Mouse (Mus musculus): Measurements from ENCODE around the gene Slc28a2. TPM values are rescaled to one million over a fixed set of nuclear protein-coding genes. Genes with fewer than 3 reads are reported as not detected.
A peak's percentile ranks its signal among the peaks of the same experiment; 100 is the strongest.
"Not testable (repeated sequence)": the region's sequence is repeated elsewhere in the genome, so short reads cannot be mapped to it uniquely, and the experiment has no call there.

Slc28a2 gene
- polyA plus RNA-seq, 1 experiment from 2014 or later: not detected

- no peaks in the 10 kb centered on the region for H3K36me3 ChIP-seq
- ATAC-seq (replicated peaks): no peak
- no peaks in the 10 kb centered on the region for H3K9me3 ChIP-seq
- WGBS: 95% methylated on average over 2 of the region's 2 CpGs
- H3K4me2 ChIP-seq (replicated peaks): no peak overlapping the region
- no peaks in the 10 kb centered on the region for H3K27me3 ChIP-seq
- no peak overlapping the region for H3K27ac ChIP-seq (replicated peaks)
- H3K9ac ChIP-seq (replicated peaks): no peak overlapping the region
- H3K4me3 ChIP-seq: no peak overlapping the region
- no peaks in the 10 kb centered on the region for H3K4me1 ChIP-seq
These were observed 18.7 kb upstream of the Slc28a2 start for GRCm38 (mm10) chr2:122407607-122408006.

- H3K4me2 ChIP-seq (replicated peaks): no peak overlapping the region
- no peaks in the 10 kb centered on the region for H3K36me3 ChIP-seq
- H3K4me1 ChIP-seq: no peaks in the 10 kb centered on the region
- H3K9me3 ChIP-seq: no peaks in the 10 kb centered on the region
- 82% methylated on average over 7 of the region's 7 CpGs for WGBS
- no peak overlapping the region for H3K4me3 ChIP-seq
- H3K9ac ChIP-seq (replicated peaks): no peak overlapping the region
- no peaks in the 10 kb centered on the region for H3K27me3 ChIP-seq
- H3K27ac ChIP-seq (replicated peaks): no peak overlapping the region
- no peak for ATAC-seq (replicated peaks)
These were observed 17.3 kb upstream of the Slc28a2 start for GRCm38 (mm10) chr2:122408928-122409327.

- not testable (repeated sequence) for H3K27ac ChIP-seq (replicated peaks)
These were observed 368 bp downstream of the Slc28a2 start for GRCm38 (mm10) chr2:122426645-122427044.

GRCm38 (mm10) chr2:122438706-122439482 is 12.6 kb downstream of the Slc28a2 start:
- H3K4me1 ChIP-seq, H3K36me3 ChIP-seq: not testable (repeated sequence)
- 92% methylated on average over 5 of the region's 5 CpGs for WGBS

More at GRCm38 (mm10) chr2:122426645-122427044, 368 bp downstream of the Slc28a2 start:
- not testable (repeated sequence) for ATAC-seq (replicated peaks); H3K4me2 ChIP-seq (replicated peaks); H3K4me1 ChIP-seq; H3K9ac ChIP-seq (replicated peaks); H3K9me3 ChIP-seq; H3K27me3 ChIP-seq; H3K36me3 ChIP-seq; H3K4me3 ChIP-seq
- 86% methylated on average over 2 of the region's 2 CpGs for WGBS

GRCm38 (mm10) chr2:122440521-122440920 is 14.2 kb downstream of the Slc28a2 start:
- not testable (repeated sequence) for H3K27me3 ChIP-seq; H3K36me3 ChIP-seq; H3K4me1 ChIP-seq; H3K4me2 ChIP-seq (replicated peaks); H3K4me3 ChIP-seq; H3K9ac ChIP-seq (replicated peaks); H3K9me3 ChIP-seq; ATAC-seq (replicated peaks); H3K27ac ChIP-seq (replicated peaks)
- 62% methylated on average over 3 of the region's 3 CpGs for WGBS

More at GRCm38 (mm10) chr2:122438706-122439482, 12.6 kb downstream of the Slc28a2 start:
- H3K27ac ChIP-seq (replicated peaks); H3K4me2 ChIP-seq (replicated peaks); H3K4me3 ChIP-seq; H3K9ac ChIP-seq (replicated peaks); ATAC-seq (replicated peaks); H3K27me3 ChIP-seq; H3K9me3 ChIP-seq: not testable (repeated sequence)

GRCm38 (mm10) chr2:122441000-122441933 is 15.0 kb downstream of the Slc28a2 start:
- Histone ChIP-seq H3K9ac (replicated peaks) (no peak overlapping the region), H3K27me3 (no peaks in the 10 kb centered on the region), H3K9me3 (no peaks in the 10 kb centered on the region), H3K4me2 (replicated peaks) (no peak overlapping the region), H3K36me3 (no peaks in the 10 kb centered on the region), H3K4me3 (no peak overlapping the region), H3K4me1 (no peaks in the 10 kb centered on the region), H3K27ac (replicated peaks) (no peak overlapping the region)
- WGBS: 86% methylated on average over 7 of the region's 7 CpGs
- ATAC-seq (replicated peaks): no peak

GRCm38 (mm10) chr2:122450351-122450750 is 24.1 kb downstream of the Slc28a2 start:
- Histone ChIP-seq H3K27ac (replicated peaks) (no peak overlapping the region), H3K9ac (replicated peaks) (no peak overlapping the region), H3K4me1 (no peaks in the 10 kb centered on the region), H3K4me3 (no peak overlapping the region), H3K4me2 (replicated peaks) (no peak overlapping the region), H3K27me3 (no peaks in the 10 kb centered on the region), H3K9me3 (no peaks in the 10 kb centered on the region), H3K36me3 (no peaks in the 10 kb centered on the region)
- no peak for ATAC-seq (replicated peaks)
- WGBS: 85% methylated on average over 4 of the region's 4 CpGs

GRCm38 (mm10) chr2:122452426-122452825 is 26.1 kb downstream of the Slc28a2 start:
- Histone ChIP-seq H3K9me3 (no peaks in the 10 kb centered on the region), H3K9ac (replicated peaks) (no peak overlapping the region), H3K27ac (replicated peaks) (no peak overlapping the region), H3K4me1 (no peaks in the 10 kb centered on the region), H3K36me3 (no peaks in the 10 kb centered on the region), H3K4me2 (replicated peaks) (no peak overlapping the region), H3K27me3 (no peaks in the 10 kb centered on the region), H3K4me3 (no peak overlapping the region)
- 79% methylated on average over 2 of the region's 2 CpGs for WGBS
- ATAC-seq (replicated peaks): no peak

- Histone ChIP-seq H3K9me3 (no peaks in the 10 kb centered on the region), H3K9ac (replicated peaks) (peak overlapping the region; percentile 49; the same call in 1 of the 2 replicates), H3K4me1 (peaks cover 6% of the 10 kb centered on the region), H3K27me3 (no peaks in the 10 kb centered on the region), H3K27ac (replicated peaks) (no peak overlapping the region), H3K4me3 (peak overlapping the region; percentile 64), H3K36me3 (no peaks in the 10 kb centered on the region), H3K4me2 (replicated peaks) (peak overlapping the region; percentile 96)
- 28% methylated on average over 11 of the region's 11 CpGs for WGBS
- ATAC-seq (replicated peaks): no peak
These were observed 40.6 kb downstream of the Slc28a2 start for GRCm38 (mm10) chr2:122466901-122467300.

GRCm38 (mm10) chr2:122467351-122468013 is 41.2 kb downstream of the Slc28a2 start:
- H3K4me2 ChIP-seq (replicated peaks): peak overlapping the region; percentile 96
- peak overlapping the region; percentile 64 for H3K4me3 ChIP-seq
- under 1% methylated on average over 46 of the region's 46 CpGs for WGBS
- no peaks in the 10 kb centered on the region for H3K36me3 ChIP-seq
- H3K4me1 ChIP-seq: peaks cover 6% of the 10 kb centered on the region
- peak; percentile 99 for ATAC-seq (replicated peaks)
- H3K9ac ChIP-seq (replicated peaks): peak overlapping the region; percentile 49
- H3K27ac ChIP-seq (replicated peaks): no peak overlapping the region
- H3K9me3 ChIP-seq: no peaks in the 10 kb centered on the region
- no peaks in the 10 kb centered on the region for H3K27me3 ChIP-seq

- no peaks in the 10 kb centered on the region for H3K27me3 ChIP-seq
- H3K9me3 ChIP-seq: no peaks in the 10 kb centered on the region
- no peak overlapping the region for H3K27ac ChIP-seq (replicated peaks)
- no peak for ATAC-seq (replicated peaks)
- no peak overlapping the region for H3K4me2 ChIP-seq (replicated peaks)
- H3K9ac ChIP-seq (replicated peaks): no peak overlapping the region
- H3K36me3 ChIP-seq: no peaks in the 10 kb centered on the region
- WGBS: 93% methylated on average over 3 of the region's 3 CpGs
- H3K4me3 ChIP-seq: no peak overlapping the region
- peaks cover 6% of the 10 kb centered on the region for H3K4me1 ChIP-seq
These were observed 42.9 kb downstream of the Slc28a2 start for GRCm38 (mm10) chr2:122469221-122469620.

- no peak overlapping the region for H3K4me3 ChIP-seq
- no peak overlapping the region for H3K4me2 ChIP-seq (replicated peaks)
- H3K27me3 ChIP-seq: no peaks in the 10 kb centered on the region
- H3K36me3 ChIP-seq: no peaks in the 10 kb centered on the region
- H3K9me3 ChIP-seq: no peaks in the 10 kb centered on the region
- no peak overlapping the region for H3K27ac ChIP-seq (replicated peaks)
- H3K4me1 ChIP-seq: no peaks in the 10 kb centered on the region
- no peak overlapping the region for H3K9ac ChIP-seq (replicated peaks)
- no peak for ATAC-seq (replicated peaks)
These were observed 50.3 kb downstream of the Slc28a2 start for GRCm38 (mm10) chr2:122476585-122476984.

Measured in forebrain, embryonic 15.5 days (tissue).